Mouse (Mus musculus): ENCODE measurements around the gene Shroom2.

DNA sequence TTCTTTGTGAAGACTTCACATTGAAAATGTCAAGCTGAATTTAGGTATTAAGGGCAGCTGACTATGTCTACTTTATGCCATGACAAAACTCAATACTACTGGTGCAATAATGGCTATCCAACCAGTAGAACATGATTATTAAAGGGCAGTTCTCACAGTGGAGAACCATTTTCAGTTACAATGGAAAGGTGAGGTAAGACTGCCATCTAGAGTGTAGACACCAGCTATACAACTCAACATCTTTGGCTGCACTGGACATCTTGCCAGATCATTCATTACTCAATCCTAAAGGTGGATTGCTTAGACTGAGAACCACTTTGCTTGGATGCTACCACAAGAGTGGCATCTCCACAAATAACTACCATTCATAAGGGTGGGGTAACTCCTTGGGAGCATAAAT is 49.7 kb upstream of the Shroom2 start:
- TF ChIP-seq CTCF (IDR thresholded peaks at IDR 0.05; ENCODE audit: borderline replicate concordance, insufficient read depth, low read depth, low read length) (peak; percentile 10; the same call in 1 of the 2 replicates), POLR2A (IDR thresholded peaks at IDR 0.05; ENCODE audit: borderline replicate concordance, insufficient read depth, low read length) (no peak)
